Mouse (Mus musculus): ENCODE data around the gene Hist2h2bb.
"Not testable (repeated sequence)": the region's sequence is repeated elsewhere in the genome, so short reads cannot be mapped to it uniquely, and the experiment has no call there.

- not testable (repeated sequence) for TF ChIP-seq ZKSCAN1 (IDR thresholded peaks at IDR 0.05; ENCODE audit: low read depth, low read length); EP300 (IDR thresholded peaks at IDR 0.05; ENCODE audit: low read depth in 1 of 2, low read length in 2 of 2); MAZ (IDR thresholded peaks at IDR 0.05; ENCODE audit: low read depth, low read length); GATA1 (IDR thresholded peaks at IDR 0.05; ENCODE audit: low read depth, low read length); ELF1 (IDR thresholded peaks at IDR 0.05; ENCODE audit: low read depth, low read length); CTCF (IDR thresholded peaks at IDR 0.05 in 2 of 3, conservative IDR thresholded peaks at IDR 0.05 in 1 of 3; ENCODE audit: control insufficient read depth in 1 of 3, insufficient read depth in 1 of 3, low read depth in 2 of 3, low read length in 3 of 3, poor library complexity in 1 of 3, severe bottlenecking in 1 of 3); MAFK (IDR thresholded peaks at IDR 0.05; ENCODE audit: borderline replicate concordance, low read depth, low read length); NRF1 (IDR thresholded peaks at IDR 0.05; ENCODE audit: insufficient read depth, low read depth, low read length, poor library complexity, severe bottlenecking); SIN3A (IDR thresholded peaks at IDR 0.05; ENCODE audit: low read length); POLR2AphosphoS2 (IDR thresholded peaks at IDR 0.05; ENCODE audit: low read length); USF1 (IDR thresholded peaks at IDR 0.05; ENCODE audit: low read depth, low read length); MAX (IDR thresholded peaks at IDR 0.05; ENCODE audit: low read length); TBP (IDR thresholded peaks at IDR 0.05; ENCODE audit: low read depth, low read length); USF2 (IDR thresholded peaks at IDR 0.05; ENCODE audit: borderline replicate concordance in 1 of 2, insufficient read depth in 1 of 2, low read depth in 1 of 2, low read length in 2 of 2)
Measured at GRCm38 (mm10) chr3:96268776-96269378, 675 bp upstream of the Hist2h2bb start.
